Mouse (Mus musculus) erythroid progenitor cell, adult 5-6 weeks (primary cell): ENCODE measurements around the gene Wwc1. TPM values are rescaled to one million over a fixed set of nuclear protein-coding genes. Genes with fewer than 3 reads are reported as not detected.

Experiments used
- total RNA-seq, 2 experiments: library from RNA; stranded (forward) in 1 of 2; stranded (reverse) in 1 of 2; fragments of 150-400 nt in 1 of 2; fragments of 186-747, 209-891 nt in 1 of 2; gene quantifications; 2 replicates each; pipeline versions ENCODE4 v1.2.3 to v1.2.4; 2015 to 2017; ENCODE audit warnings: low replicate concordance in 2 of 2

The Wwc1 gene
- total RNA-seq, 2 experiments from 2014 or later: not detected

Other genes starting within 250 kb of the Wwc1 start
- 10.1 and 11.5 TPM in 2 replicates for gene Pank3, start 211.0 kb downstream of the Wwc1 start, total RNA-seq (2015; ENCODE audit: low replicate concordance)
- gene Pank3, start 211.0 kb downstream of the Wwc1 start, total RNA-seq (2017; ENCODE audit: low replicate concordance): 7.7 and 10.2 TPM in 2 replicates
- not detected in 2 replicates for gene Fbll1, start 181.6 kb downstream of the Wwc1 start, total RNA-seq (2015; ENCODE audit: low replicate concordance)
- gene Fbll1, start 181.6 kb downstream of the Wwc1 start, total RNA-seq (2017; ENCODE audit: low replicate concordance): not detected in 2 replicates
- gene Rars, start 146.0 kb downstream of the Wwc1 start, total RNA-seq (2015; ENCODE audit: low replicate concordance): 30.6 and 35.6 TPM in 2 replicates
- gene Rars, start 146.0 kb downstream of the Wwc1 start, total RNA-seq (2017; ENCODE audit: low replicate concordance): 21.6 and 36.3 TPM in 2 replicates